Mouse (Mus musculus) intestine, embryonic 16.5 days (tissue): ENCODE results near the gene Oosp2. TPM values are rescaled to one million over a fixed set of nuclear protein-coding genes. Genes with fewer than 3 reads are reported as not detected.

Source experiments
- ATAC-seq: fragments of 200-750 bp; cut with Nextera tagmentation; 2 replicates; pipeline ENCODE4 v1.8.0; 2017; ENCODE audit warnings: moderate TSS enrichment, moderate library complexity
- H3K27ac ChIP-seq: fragments of 300-500 bp; sonication (generic); 2 replicates; pipeline ENCODE4 v1.5.1; 2014; ENCODE audit warnings: mild to moderate bottlenecking, low read length
- H3K27me3 ChIP-seq: fragments of 300-500 bp; sonication (generic); replicated peaks from 2 replicates; pipeline ENCODE4 v1.6.1; 2014; ENCODE audit warnings: low read length, control low read depth, mixed read lengths; ENCODE audit not compliant: control insufficient read depth, insufficient read depth
- H3K36me3 ChIP-seq: fragments of 300-500 bp; sonication (generic); 2 replicates; pipeline ENCODE4 v1.6.1; 2014; ENCODE audit warnings: low read length, control low read depth; ENCODE audit not compliant: control insufficient read depth, insufficient read depth
- H3K4me1 ChIP-seq: fragments of 300-500 bp; sonication (generic); 2 replicates; pipeline ENCODE4 v1.6.1; 2014; ENCODE audit warnings: low read length, control low read depth, mixed read lengths; ENCODE audit not compliant: control insufficient read depth, insufficient read depth
- H3K4me2 ChIP-seq: fragments of 300-500 bp; sonication (generic); 2 replicates; pipeline ENCODE4 v1.6.1; 2014; ENCODE audit warnings: low read depth, low read length, control low read depth
- H3K4me3 ChIP-seq: fragments of 300-500 bp; sonication (generic); 2 replicates; pipeline ENCODE4 v1.5.1; 2014; ENCODE audit warnings: mild to moderate bottlenecking, low read length
- H3K9ac ChIP-seq: fragments of 300-500 bp; sonication (generic); 2 replicates; pipeline ENCODE4 v1.6.1; 2014; ENCODE audit warnings: low read depth, low read length
- H3K9me3 ChIP-seq: fragments of 300-500 bp; sonication (generic); 2 replicates; pipeline ENCODE4 v1.6.1; 2016; ENCODE audit warnings: low read length, control low read depth; ENCODE audit not compliant: control insufficient read depth
- WGBS: fragments of 180-500 bp; shearing (Covaris S2); extraction: QIAGEN DNeasy Blood & Tissue Kit; methylation state at CpG from one replicate; pipeline ENCODE4 v1.1.7; 2014; 5-methylcytosine and 5-hydroxymethylcytosine counted together
- polyA plus RNA-seq: library from polyadenylated mRNA; unstranded; fragments of >200 nt; fragmentation: Nextera tagmentation; extraction: Ambion mirVana; gene quantifications from 2 replicates; pipeline ENCODE4 v1.2.1, GENCODE M21; 2015

The Oosp2 gene
- polyA plus RNA-seq, 1 experiment from 2014 or later = not detected

DNA sequence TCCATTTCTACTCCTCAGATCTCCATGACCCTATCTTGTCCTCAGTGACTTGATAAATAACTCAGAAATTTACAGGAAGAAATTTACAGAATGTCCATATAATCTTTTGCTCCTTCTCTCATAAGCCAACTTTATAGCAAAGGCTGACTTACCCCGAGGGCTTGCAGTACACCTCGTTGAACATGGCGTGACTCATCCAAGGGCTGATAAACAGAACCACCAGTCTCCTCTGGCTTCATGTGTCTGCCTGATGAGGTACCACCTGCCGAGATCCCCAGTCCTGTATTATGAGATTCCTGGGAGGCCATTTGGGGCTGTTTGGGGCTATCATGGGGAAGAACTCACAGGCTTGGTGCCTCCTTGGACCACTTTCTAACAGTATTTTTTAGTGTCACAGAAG lies 21.3 kb downstream of the Oosp2 start:
- no peak overlapping the region for H3K27ac ChIP-seq
- H3K36me3 ChIP-seq = no peaks in the 10 kb centered on the region
- no peak overlapping the region for H3K4me2 ChIP-seq
- ATAC-seq = no peak
- no peak overlapping the region for H3K9ac ChIP-seq
- no peaks in the 10 kb centered on the region for H3K9me3 ChIP-seq
- 75% methylated on average over 4 of the region's 4 CpGs for WGBS
- H3K4me1 ChIP-seq = no peaks in the 10 kb centered on the region
- no peaks in the 10 kb centered on the region for H3K27me3 ChIP-seq
- H3K4me3 ChIP-seq = no peak overlapping the region

DNA sequence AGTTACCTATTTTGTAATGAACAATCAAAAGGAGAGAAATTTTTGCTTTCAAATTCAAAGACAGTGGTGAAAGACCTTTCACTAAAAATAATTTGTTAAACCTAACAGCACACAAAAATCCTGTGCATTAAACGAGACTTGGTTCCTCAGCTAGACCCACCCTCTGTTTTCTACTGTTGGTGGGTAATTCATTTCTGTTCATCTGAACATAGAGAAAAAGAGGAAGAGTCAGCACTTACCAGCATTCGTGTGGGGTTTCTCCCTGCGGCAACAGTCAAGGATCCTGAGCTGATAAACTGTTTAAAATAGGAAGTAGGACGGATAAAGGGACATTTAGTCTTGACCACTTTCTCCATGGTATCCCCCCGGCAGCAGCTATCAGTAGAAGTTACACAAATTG lies 24.8 kb downstream of the Oosp2 start:
- WGBS = 76% methylated on average over 5 of the region's 5 CpGs
- no peaks in the 10 kb centered on the region for H3K27me3 ChIP-seq
- no peaks in the 10 kb centered on the region for H3K9me3 ChIP-seq
- no peak overlapping the region for H3K27ac ChIP-seq
- H3K4me2 ChIP-seq = no peak overlapping the region
- no peak overlapping the region for H3K9ac ChIP-seq
- H3K36me3 ChIP-seq = no peaks in the 10 kb centered on the region
- H3K4me3 ChIP-seq = no peak overlapping the region
- no peaks in the 10 kb centered on the region for H3K4me1 ChIP-seq
- ATAC-seq = no peak

DNA sequence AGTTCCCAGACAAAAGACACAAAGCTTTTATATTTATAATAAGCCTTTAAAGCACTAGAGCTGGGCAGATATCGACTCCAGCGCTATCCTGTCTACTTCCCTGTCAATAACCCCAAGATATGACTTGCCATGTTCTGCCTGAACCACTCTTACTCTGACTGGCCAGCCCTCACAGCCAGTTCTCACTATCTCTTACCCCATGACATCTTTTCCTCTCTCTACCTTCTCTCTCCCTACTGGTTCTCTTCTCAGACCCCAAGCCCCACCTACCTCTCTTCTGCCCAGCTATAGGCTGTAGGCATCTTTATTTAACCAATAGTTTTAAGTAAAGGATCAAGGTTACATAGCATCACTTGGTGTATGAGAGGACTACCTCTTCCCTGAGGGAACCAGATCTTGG lies 26.0 kb downstream of the Oosp2 start:
- no peak for ATAC-seq
- Histone ChIP-seq H3K4me3 (no peak overlapping the region), H3K9me3 (no peaks in the 10 kb centered on the region), H3K36me3 (no peaks in the 10 kb centered on the region), H3K9ac (no peak overlapping the region), H3K27me3 (no peaks in the 10 kb centered on the region), H3K4me1 (no peaks in the 10 kb centered on the region), H3K4me2 (no peak overlapping the region), H3K27ac (no peak overlapping the region)
- 75% methylated on average over 2 of the region's 2 CpGs for WGBS

DNA sequence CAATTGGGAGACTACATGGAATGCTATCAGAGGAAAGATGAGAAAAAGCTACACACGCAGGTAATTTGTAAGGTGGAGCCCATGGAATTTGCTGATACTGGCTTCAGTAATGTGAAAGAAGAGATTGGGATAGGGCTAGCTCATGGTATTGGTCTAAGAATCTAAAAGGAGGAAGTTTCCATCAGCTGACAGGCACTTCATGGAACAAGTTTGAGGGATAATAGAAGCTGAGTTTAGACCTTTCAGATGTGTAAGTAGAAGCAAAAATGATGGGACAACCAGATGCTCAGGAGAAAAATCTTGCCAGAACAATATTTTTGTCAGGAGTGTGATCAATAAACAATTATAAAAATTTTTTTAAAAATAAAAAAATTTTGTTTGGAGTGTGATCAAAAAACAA lies 26.6 kb downstream of the Oosp2 start:
- Histone ChIP-seq H3K4me3 (no peak overlapping the region), H3K36me3 (no peaks in the 10 kb centered on the region), H3K4me2 (no peak overlapping the region), H3K27me3 (no peaks in the 10 kb centered on the region), H3K27ac (no peak overlapping the region), H3K4me1 (no peaks in the 10 kb centered on the region), H3K9ac (no peak overlapping the region), H3K9me3 (no peaks in the 10 kb centered on the region)
- ATAC-seq = no peak
- 84% methylated on average over 1 of the region's 1 CpGs for WGBS

DNA sequence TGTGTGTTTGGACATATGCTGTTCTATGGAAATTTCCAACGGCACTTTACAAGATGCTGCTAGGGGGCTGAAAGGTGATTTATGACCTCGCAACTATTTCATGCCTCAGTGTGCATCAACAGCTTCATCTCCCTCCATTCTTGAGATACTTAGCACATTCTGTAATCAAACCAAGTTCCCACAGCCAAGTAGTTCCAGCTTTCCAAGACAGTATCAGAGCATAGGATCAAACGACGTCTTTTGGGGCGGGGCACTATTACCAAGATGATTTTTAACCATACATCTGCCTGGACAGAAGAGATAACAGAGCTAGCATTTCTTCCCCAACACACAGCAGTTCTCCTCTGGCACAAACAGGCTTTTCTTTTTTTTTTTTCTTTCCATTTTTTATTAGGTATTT lies 35.1 kb downstream of the Oosp2 start:
- H3K27me3 ChIP-seq = no peaks in the 10 kb centered on the region
- H3K27ac ChIP-seq = no peak overlapping the region
- no peak overlapping the region for H3K9ac ChIP-seq
- H3K4me3 ChIP-seq = no peak overlapping the region
- H3K36me3 ChIP-seq = no peaks in the 10 kb centered on the region
- WGBS = 58% methylated on average over 5 of the region's 5 CpGs
- H3K9me3 ChIP-seq = no peaks in the 10 kb centered on the region
- H3K4me2 ChIP-seq = no peak overlapping the region
- no peak for ATAC-seq
- H3K4me1 ChIP-seq = no peaks in the 10 kb centered on the region

DNA sequence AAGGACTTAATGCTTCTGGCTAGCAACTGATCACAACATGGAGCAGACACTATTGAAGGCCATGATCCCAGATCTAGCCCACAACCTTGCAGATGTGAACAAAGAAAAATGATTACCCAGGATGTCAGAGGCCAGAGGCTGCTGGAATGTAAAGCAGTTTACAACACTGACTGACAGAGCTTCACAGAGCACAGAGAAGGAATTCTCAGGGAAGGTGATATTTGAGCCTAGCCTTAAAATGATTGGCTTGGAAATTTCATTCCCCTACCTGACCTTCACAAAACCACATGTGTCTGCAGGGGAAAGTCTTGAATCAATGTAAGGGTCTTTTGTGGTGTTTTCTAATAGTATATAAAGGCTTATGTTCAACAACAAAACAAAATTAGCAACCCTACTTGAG lies 35.6 kb downstream of the Oosp2 start:
- Histone ChIP-seq H3K36me3 (no peaks in the 10 kb centered on the region), H3K4me3 (no peak overlapping the region), H3K4me2 (no peak overlapping the region), H3K9ac (no peak overlapping the region), H3K27ac (no peak overlapping the region), H3K9me3 (no peaks in the 10 kb centered on the region), H3K4me1 (no peaks in the 10 kb centered on the region), H3K27me3 (no peaks in the 10 kb centered on the region)
- no peak for ATAC-seq

DNA sequence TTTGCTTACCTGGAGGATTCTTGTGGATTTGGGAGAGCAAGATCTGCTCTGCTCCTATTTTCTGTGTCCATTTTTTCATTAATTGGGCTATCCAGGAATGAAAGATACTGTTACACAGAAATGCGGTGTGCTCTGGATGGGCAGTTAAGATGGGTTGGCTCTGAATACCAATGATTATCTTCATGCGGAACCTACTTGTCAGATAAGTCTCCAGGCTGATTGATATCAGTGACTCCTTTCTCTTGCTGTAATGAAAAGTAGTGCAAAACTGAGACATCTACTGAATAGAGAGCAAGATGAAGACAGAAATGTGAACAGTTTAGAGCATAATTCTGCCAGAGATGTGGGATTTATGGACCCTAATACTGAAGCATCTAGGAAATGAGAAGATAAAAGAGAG lies 36.8 kb downstream of the Oosp2 start, which contains the start of gene Ms4a2:
Gene Ms4a2, minus strand, starts transcription at position 169 of the 400 bp plus-strand sequence.
- Histone ChIP-seq H3K4me2 (no peak within 1 kb of the TSS), H3K4me3 (no peak within 1 kb of the TSS), H3K9ac (no peak within 1 kb of the TSS), H3K4me1 (no peaks in the 10 kb centered on the region), H3K27ac (no peak within 1 kb of the TSS), H3K27me3 (no peaks in the 10 kb centered on the region), H3K36me3 (no peaks in the 10 kb centered on the region), H3K9me3 (no peaks in the 10 kb centered on the region)
- WGBS = 81% methylated on average over 2 of the region's 2 CpGs
- ATAC-seq = no peak

DNA sequence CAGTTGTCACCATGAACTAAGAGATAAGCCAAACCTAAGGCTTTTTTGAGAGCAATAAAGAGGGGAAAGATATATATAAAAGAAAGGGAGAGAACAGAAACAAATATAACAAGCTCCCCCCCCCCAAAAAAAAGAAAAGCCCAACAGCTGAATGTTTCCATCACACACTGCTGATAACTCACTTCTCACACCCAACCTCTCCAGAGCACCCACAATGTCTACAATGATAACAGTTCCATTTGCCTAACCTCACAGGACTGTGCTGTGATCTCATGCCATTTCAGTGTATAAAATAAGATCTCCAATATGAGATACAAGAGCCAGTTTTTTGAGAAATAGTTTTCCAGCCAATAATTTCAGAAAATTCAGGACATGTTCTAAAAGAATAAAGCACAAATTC lies 42.4 kb downstream of the Oosp2 start:
- no peaks in the 10 kb centered on the region for H3K4me1 ChIP-seq
- H3K9ac ChIP-seq = no peak overlapping the region
- H3K27ac ChIP-seq = no peak overlapping the region
- no peak overlapping the region for H3K4me2 ChIP-seq
- H3K36me3 ChIP-seq = no peaks in the 10 kb centered on the region
- H3K27me3 ChIP-seq = no peaks in the 10 kb centered on the region
- no peak overlapping the region for H3K4me3 ChIP-seq
- no peak for ATAC-seq
- no peaks in the 10 kb centered on the region for H3K9me3 ChIP-seq

DNA sequence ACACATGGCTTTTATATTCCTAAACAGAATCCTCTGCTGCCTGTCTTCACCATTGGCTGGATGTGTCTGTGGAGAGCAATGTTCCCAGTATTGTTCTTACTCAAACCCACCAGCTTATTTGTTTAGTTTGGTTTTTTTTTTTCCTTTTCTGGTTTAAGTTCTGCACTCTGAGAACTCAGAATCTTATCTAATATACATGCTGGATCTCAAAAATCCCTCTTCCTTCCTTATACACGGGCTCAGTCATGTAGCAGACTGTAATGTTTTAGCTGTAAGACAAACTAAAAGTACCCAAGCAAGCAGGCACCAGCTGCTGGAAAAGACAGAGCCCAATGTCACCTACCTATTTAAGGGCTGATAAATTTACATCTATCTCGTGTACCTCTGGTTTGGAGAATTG lies 45.6 kb downstream of the Oosp2 start:
- Histone ChIP-seq H3K27ac (no peak overlapping the region), H3K9ac (no peak overlapping the region), H3K4me1 (no peaks in the 10 kb centered on the region), H3K4me2 (no peak overlapping the region), H3K36me3 (no peaks in the 10 kb centered on the region), H3K27me3 (no peaks in the 10 kb centered on the region), H3K9me3 (no peaks in the 10 kb centered on the region), H3K4me3 (no peak overlapping the region)
- no peak for ATAC-seq
- 58% methylated on average over 2 of the region's 2 CpGs for WGBS

DNA sequence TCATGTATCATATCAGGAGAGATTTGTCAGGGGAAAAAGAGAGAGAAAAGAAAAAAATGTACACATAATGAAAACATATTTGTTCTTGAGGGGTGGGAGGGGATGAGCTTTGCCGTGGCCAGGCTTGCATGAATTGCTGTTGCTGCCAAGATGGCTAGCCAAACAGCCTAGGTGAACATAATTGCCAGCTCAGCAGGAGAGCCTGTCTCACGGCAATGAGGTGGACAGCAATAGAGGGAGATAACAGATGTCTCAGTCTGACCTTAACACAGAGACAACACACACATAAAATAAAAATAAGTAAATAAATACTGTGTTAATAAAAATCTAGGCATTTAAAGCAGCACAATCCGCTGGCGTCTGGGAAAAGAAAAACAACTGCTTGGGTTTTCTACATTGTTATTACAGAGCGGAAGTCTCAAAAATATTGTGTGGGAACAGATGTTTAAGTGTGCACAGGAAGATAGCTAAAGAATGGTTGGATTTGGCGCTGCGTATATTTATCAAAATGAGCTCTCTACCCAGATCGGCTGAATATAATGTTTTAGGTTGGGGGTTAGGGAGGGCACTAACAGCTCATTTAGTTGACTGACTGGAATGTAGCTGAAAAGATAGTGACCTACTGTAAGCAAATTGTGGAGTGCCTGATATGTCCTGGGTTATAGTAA lies 46.4 kb downstream of the Oosp2 start:
- ATAC-seq = no peak
- WGBS = 58% methylated on average over 8 of the region's 8 CpGs
- Histone ChIP-seq H3K36me3 (no peaks in the 10 kb centered on the region), H3K9me3 (no peaks in the 10 kb centered on the region), H3K4me3 (no peak overlapping the region), H3K4me1 (no peaks in the 10 kb centered on the region), H3K27me3 (no peaks in the 10 kb centered on the region), H3K27ac (no peak overlapping the region), H3K4me2 (no peak overlapping the region), H3K9ac (no peak overlapping the region)
